Mouse (Mus musculus) liver, embryonic 16.5 days (tissue): Measurements from ENCODE around the gene Gm20481. TPM values are rescaled to one million over a fixed set of nuclear protein-coding genes. Genes with fewer than 3 reads are reported as not detected.
A peak's percentile ranks its signal among the peaks of the same experiment; 100 is the strongest.
"Not testable (repeated sequence)": the region's sequence is repeated elsewhere in the genome, so short reads cannot be mapped to it uniquely, and the experiment has no call there.

Experiments
- ATAC-seq: fragments of 200-750 bp; cut with Nextera tagmentation; 2 replicates; pipeline ENCODE4 v1.8.0; 2017; ENCODE audit warnings: low read depth, mild to moderate bottlenecking, moderate number of reproducible peaks, moderate library complexity
- H3K27ac ChIP-seq: fragments of 300-500 bp; sonication (generic); 2 replicates; pipeline ENCODE4 v1.5.1; 2014; ENCODE audit warnings: mild to moderate bottlenecking, low read length
- H3K27me3 ChIP-seq: fragments of 300-500 bp; sonication (generic); 2 replicates; pipeline ENCODE4 v1.6.1; 2014; ENCODE audit warnings: low read depth, low read length, mixed read lengths; ENCODE audit not compliant: control insufficient read depth, insufficient read depth
- H3K36me3 ChIP-seq: fragments of 300-500 bp; sonication (generic); 2 replicates; pipeline ENCODE4 v1.6.1; 2014; ENCODE audit warnings: mild to moderate bottlenecking; ENCODE audit not compliant: control insufficient read depth, insufficient read depth
- H3K4me1 ChIP-seq: fragments of 300-500 bp; sonication (generic); 2 replicates; pipeline ENCODE4 v1.6.1; 2014; ENCODE audit warnings: low read depth, low read length, mixed read lengths; ENCODE audit not compliant: control insufficient read depth
- H3K4me2 ChIP-seq: fragments of 300-500 bp; sonication (generic); 2 replicates; pipeline ENCODE4 v1.6.1; 2014; ENCODE audit warnings: low read depth, low read length, mixed read lengths
- H3K4me3 ChIP-seq: fragments of 300-500 bp; sonication (generic); 2 replicates; pipeline ENCODE4 v1.5.1; 2014; ENCODE audit warnings: low read depth, mild to moderate bottlenecking, low read length
- H3K9ac ChIP-seq: fragments of 300-500 bp; sonication (generic); 2 replicates; pipeline ENCODE4 v1.6.1; 2014; ENCODE audit warnings: low read depth, low read length
- H3K9me3 ChIP-seq: fragments of 300-500 bp; sonication (generic); replicated peaks from 2 replicates; pipeline ENCODE4 v1.6.1; 2016; ENCODE audit warnings: low read length; ENCODE audit not compliant: control insufficient read depth
- WGBS: fragments of 180-500 bp; shearing (Covaris S2); extraction: QIAGEN DNeasy Blood & Tissue Kit; methylation state at CpG from one replicate; pipeline ENCODE4 v1.1.7; 2014; ENCODE audit not compliant: insufficient replicate concordance; 5-methylcytosine and 5-hydroxymethylcytosine counted together
- polyA plus RNA-seq: library from polyadenylated mRNA; unstranded; fragments of >200 nt; fragmentation: Nextera tagmentation; extraction: Ambion mirVana; gene quantifications from 2 replicates; pipeline ENCODE4 v1.2.1, GENCODE M21; 2015

The Gm20481 gene
- polyA plus RNA-seq, 1 experiment from 2014 or later: not detected

GRCm38 (mm10) chr17:34998526-34999430, 29.1 kb downstream of the Gm20481 start:
- H3K4me2 ChIP-seq: peak overlapping the region; percentile 95
- peaks cover 43% of the 10 kb centered on the region for H3K4me1 ChIP-seq
- peak overlapping the region; percentile 82 for H3K9ac ChIP-seq
- H3K4me3 ChIP-seq: peak overlapping the region; percentile 82
- no peak for ATAC-seq
- 62% methylated on average over 15 of the region's 15 CpGs for WGBS
- peaks cover 10% of the 10 kb centered on the region for H3K36me3 ChIP-seq
- H3K27me3 ChIP-seq: no peaks in the 10 kb centered on the region
- H3K27ac ChIP-seq: peak overlapping the region; percentile 95
- H3K9me3 ChIP-seq: no peaks in the 10 kb centered on the region

DNA sequence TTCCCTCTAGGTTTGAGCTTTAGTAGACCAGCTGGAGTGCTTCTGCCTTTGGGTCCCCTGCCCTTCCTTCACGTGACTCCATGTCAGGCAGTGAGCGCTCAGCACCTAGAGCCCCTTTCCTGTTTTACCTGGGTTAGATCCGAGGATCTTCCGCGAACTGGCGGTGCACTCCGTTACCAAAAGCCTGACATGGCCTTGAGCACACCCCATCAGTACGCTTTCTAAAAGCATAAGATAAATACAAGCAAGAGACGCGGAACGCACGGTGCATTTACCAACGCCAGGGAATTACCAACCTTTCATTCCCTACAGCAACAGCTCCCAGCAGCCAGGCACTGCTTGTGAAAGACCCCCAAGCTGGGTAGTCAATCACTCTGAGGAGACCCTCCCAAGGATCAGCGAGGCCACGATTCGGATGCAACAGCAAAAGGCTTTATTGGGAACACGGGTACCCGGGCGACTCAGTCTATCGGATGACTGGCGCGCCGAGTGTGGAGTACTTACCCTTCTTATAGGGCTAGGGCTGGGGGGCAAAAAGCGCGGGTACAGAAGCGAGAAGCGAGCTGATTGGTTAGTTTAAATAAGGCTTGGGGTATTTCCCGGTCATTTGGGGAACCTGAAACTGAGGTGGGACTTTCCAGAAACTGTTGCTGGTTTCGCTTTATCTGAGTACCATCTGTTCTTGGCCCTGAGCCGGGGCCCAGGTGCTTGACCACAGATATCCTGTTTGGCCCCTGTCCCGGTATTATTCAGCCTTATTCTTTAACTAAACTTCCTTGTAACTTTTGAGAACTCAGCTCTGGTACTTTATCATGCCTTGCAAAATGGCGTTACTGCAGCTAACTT, 30.4 kb downstream of the Gm20481 start:
- Histone ChIP-seq H3K4me2 (peak overlapping the region; percentile 95), H3K4me1 (peaks cover 49% of the 10 kb centered on the region), H3K36me3 (peaks cover 21% of the 10 kb centered on the region), H3K4me3 (peak overlapping the region; percentile 82), H3K27ac (peak overlapping the region; percentile 97), H3K9ac (peak overlapping the region; percentile 95)
- not testable (repeated sequence) for H3K9me3 ChIP-seq, H3K27me3 ChIP-seq
- 6% methylated on average over 28 of the region's 32 CpGs for WGBS
- ATAC-seq: peak; percentile 20; the same call in 1 of the 2 replicates

- ATAC-seq: peak; percentile 83
- Histone ChIP-seq H3K9ac (peak within 1 kb of the TSS; percentile 95), H3K36me3 (peaks cover 29% of the 10 kb centered on the region), H3K4me3 (peak within 1 kb of the TSS; percentile 82), H3K9me3 (no peaks in the 10 kb centered on the region), H3K27me3 (no peaks in the 10 kb centered on the region), H3K4me1 (peaks cover 49% of the 10 kb centered on the region), H3K4me2 (peak within 1 kb of the TSS; percentile 95), H3K27ac (peak within 1 kb of the TSS; percentile 97)
- under 1% methylated on average over 77 of the region's 83 CpGs for WGBS
These were observed 31.2 kb downstream of the Gm20481 start, which contains the start of gene Vars for GRCm38 (mm10) chr17:35000717-35001451. TSS of gene Vars (plus strand) at chr17:35000987.

DNA sequence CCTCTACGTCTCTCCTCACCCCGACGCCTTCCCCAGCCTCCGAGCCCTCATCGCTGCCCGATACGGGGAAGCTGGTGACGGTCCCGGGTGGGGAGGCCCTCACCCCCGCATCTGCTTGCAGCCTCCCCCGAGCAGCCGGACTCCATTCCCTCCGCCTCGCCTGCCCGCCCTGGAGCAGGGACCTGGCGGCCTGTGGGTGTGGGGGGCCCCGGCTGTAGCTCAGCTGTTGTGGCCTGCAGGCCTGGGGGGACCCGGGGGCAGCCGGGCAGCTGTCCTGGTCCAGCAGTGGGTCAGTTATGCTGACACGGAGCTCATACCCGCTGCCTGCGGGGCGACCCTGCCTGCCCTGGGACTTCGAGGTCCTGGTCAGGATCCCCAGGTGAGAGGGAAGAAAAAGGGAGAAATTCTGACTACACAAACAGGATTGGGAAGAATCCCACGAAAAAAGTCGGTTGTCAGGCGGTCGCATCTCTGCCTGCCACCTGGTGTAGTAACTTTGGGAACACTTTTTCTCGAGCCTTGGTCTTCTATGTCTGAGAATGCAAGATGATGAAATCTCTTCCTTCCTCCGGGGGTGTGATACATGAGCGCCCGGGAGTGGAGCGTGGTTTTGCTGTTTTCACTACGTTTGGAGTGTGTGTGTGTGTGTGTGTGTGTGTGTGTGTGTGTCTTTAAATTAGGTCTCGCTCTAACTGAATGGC, 31.9 kb downstream of the Gm20481 start:
- peak; percentile 6 for ATAC-seq
- peaks cover 46% of the 10 kb centered on the region for H3K4me1 ChIP-seq
- under 1% methylated on average over 35 of the region's 35 CpGs for WGBS
- peak overlapping the region; percentile 82 for H3K4me3 ChIP-seq
- peaks cover 31% of the 10 kb centered on the region for H3K36me3 ChIP-seq
- no peaks in the 10 kb centered on the region for H3K9me3 ChIP-seq
- no peaks in the 10 kb centered on the region for H3K27me3 ChIP-seq
- peak overlapping the region; percentile 95 for H3K9ac ChIP-seq
- H3K27ac ChIP-seq: peak overlapping the region; percentile 97
- peak overlapping the region; percentile 95 for H3K4me2 ChIP-seq

DNA sequence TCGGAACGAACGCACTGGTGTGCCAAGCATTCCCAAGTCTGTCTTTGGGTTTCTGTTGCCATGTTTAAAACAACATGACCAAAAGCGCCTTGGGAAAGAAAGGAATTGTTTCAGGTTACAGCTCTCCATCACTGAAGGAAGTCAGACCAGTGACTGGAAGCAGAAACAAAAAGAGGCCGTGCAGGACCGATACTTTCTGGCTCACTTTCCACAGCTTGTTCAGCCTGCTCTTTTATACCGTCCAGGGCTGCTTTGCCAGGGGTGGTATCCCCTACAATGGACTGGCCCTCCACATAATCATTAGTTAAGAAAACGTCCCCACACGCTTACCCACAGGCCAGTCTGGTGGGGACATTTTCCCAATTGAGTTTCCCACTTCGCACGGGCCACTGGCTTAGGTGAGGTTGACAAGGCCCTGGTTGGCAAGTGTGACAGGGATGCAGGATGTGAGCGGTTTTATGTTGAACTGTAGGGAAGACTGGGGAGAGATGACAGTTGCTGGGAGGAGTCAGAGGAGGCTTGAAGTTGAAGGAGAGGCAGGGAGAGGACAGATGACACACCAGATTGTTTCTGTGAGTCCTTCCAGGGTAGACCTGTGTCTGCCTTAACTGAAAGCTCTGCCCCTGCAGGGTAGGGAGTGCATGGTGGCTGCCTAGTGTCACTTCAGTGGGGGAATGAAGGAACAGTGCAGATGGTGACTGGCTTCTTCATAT, 32.6 kb downstream of the Gm20481 start:
- no peaks in the 10 kb centered on the region for H3K9me3 ChIP-seq
- peaks cover 31% of the 10 kb centered on the region for H3K36me3 ChIP-seq
- peak overlapping the region; percentile 95 for H3K4me2 ChIP-seq
- peak overlapping the region; percentile 97 for H3K27ac ChIP-seq
- peak; percentile 11; the same call in 1 of the 2 replicates for ATAC-seq
- WGBS: 2% methylated on average over 12 of the region's 12 CpGs
- H3K4me3 ChIP-seq: peak overlapping the region; percentile 82
- peaks cover 40% of the 10 kb centered on the region for H3K4me1 ChIP-seq
- no peaks in the 10 kb centered on the region for H3K27me3 ChIP-seq
- peak overlapping the region; percentile 95 for H3K9ac ChIP-seq

DNA sequence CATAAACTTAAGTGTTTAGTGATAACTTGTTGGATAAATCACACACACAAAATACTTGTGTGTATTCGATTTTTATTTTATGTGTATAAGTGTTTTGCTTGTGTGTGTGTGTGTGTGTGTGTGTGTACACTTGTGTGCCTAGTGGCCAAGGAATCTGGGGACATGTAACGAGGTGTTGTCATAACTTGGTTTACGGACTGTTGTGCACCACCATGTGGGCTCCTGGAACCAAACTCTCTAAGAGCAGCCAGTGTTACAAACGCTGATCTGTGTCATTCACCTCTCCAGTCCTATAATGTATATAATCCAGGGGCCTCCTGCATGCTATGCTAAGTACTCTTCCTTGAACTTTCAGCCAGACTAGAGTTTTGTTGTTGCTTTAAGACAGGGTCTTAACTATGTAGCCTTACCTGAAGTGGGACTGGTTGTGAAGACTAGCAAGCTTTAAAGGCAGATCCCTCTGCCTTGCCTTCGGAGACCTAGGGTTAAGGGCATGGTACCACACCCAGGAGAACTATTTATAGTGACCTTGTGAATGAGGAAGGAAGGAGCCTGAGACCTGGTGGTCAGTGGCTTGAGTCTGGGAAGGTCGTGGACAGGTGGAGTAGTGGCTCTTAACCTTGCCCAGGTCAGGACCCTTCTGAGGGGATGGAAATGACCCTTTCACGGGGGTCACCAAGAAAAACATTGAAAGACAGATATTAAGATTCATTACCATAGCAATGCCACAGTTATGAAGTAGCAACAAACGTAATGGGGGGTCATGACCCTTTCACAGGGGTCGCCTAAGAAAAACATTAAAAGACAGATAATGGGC, 33.5 kb downstream of the Gm20481 start:
- Histone ChIP-seq H3K4me2 (peak overlapping the region; percentile 95), H3K4me1 (peaks cover 32% of the 10 kb centered on the region), H3K9me3 (no peaks in the 10 kb centered on the region), H3K9ac (peak overlapping the region; percentile 95), H3K4me3 (peak overlapping the region; percentile 82), H3K27me3 (no peaks in the 10 kb centered on the region), H3K27ac (peak overlapping the region; percentile 97), H3K36me3 (peaks cover 31% of the 10 kb centered on the region)
- 35% methylated on average over 9 of the region's 9 CpGs for WGBS
- ATAC-seq: no peak

DNA sequence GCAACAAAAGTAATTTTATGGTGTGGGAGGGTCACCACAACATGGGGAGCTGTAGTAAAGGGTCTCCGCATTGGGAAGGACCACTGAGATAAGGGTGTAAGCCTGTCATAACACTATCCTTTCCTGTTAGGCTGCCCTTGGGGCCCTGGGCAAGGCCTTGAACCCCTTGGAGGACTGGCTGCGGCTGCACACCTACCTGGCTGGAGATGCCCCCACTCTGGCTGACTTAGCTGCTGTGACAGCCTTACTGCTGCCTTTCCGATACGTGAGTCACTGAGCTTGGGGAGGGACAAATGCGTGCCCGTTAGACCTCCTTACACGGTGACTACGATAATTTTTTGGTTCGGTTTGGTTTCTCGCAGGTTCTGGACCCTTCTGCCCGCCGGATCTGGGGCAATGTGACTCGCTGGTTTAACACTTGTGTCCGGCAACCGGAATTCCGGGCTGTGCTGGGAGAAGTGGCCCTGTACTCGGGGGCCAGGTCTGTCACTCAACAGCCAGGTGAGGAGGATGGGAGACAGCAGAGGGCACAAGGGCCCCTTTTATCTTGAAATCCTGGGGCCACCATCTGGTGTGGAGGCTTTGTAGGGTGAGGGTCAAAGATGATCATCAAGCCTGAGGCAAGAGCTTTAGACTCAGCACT, 34.5 kb downstream of the Gm20481 start:
- Histone ChIP-seq H3K4me2 (no peak overlapping the region), H3K27ac (no peak overlapping the region), H3K9ac (no peak overlapping the region), H3K9me3 (no peaks in the 10 kb centered on the region), H3K27me3 (no peaks in the 10 kb centered on the region), H3K4me3 (no peak overlapping the region), H3K4me1 (peaks cover 23% of the 10 kb centered on the region), H3K36me3 (peaks cover 38% of the 10 kb centered on the region)
- WGBS: 87% methylated on average over 17 of the region's 17 CpGs
- ATAC-seq: no peak
